Mouse (Mus musculus) G1E-ER4 (cell line): ENCODE results near the gene Krtap4-8. TPM values are rescaled to one million over a fixed set of nuclear protein-coding genes. Genes with fewer than 3 reads are reported as not detected.
"Not testable (repeated sequence)": the region's sequence is repeated elsewhere in the genome, so short reads cannot be mapped to it uniquely, and the experiment has no call there.

ENCODE experiments used
- GATA1 ChIP-seq: IDR thresholded peaks from one replicate; pipeline ENCODE4 v1.8.0; 2012; ENCODE audit warnings: low read length, inconsistent platforms
- polyA plus RNA-seq: library from polyadenylated mRNA; stranded (reverse); fragments of >175 nt; gene quantifications from 2 replicates; pipeline ENCODE4 v1.2.3, GENCODE M21; 2012

The Krtap4-8 gene
- not detected in 2 replicates for polyA plus RNA-seq

DNA sequence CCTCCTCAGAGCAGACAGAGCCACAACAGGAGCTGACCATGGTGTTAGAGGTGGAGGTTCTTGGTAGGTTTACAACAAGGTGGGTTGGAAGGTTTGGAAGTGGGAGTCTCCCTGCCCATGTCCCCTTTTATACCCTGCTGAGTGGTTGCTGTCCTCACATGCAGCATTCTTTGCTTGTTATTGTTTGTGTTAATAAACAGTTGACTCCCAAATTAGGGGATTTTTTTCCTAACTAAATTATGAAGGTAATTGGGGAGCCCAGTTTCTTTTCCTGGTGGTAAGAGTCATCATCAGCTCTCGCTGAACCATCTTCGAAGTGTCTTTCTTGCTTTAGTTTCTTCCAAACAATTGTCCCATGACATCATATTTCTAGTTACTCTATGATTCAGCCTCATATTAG is at the start of gene Krtap4-8:
Krtap4-8 (minus strand) TSS at position 101 of the 400 bp plus-strand sequence.
- no peak for TF ChIP-seq GATA1

DNA sequence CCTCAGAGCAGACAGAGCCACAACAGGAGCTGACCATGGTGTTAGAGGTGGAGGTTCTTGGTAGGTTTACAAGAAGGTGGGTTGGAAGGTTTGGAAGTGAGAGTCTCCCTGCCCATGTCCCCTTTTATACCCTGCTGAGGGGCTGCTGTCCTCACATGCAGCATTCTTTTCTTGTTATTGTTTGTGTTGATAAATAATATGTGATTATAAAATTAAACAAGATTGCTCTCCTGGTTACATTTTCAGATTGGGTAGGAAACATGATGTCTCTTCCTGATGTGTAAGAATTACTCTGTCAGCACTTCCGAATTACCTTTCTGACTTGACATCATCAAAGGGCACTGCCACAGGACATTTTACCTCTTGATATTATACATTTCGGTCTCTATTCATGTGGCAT is 35.1 kb upstream of the Krtap4-8 start, which contains the start of gene Gm11564:
Gm11564 (minus strand) TSS at position 101 of the 400 bp plus-strand sequence.
- TF ChIP-seq GATA1 = not testable (repeated sequence)

DNA sequence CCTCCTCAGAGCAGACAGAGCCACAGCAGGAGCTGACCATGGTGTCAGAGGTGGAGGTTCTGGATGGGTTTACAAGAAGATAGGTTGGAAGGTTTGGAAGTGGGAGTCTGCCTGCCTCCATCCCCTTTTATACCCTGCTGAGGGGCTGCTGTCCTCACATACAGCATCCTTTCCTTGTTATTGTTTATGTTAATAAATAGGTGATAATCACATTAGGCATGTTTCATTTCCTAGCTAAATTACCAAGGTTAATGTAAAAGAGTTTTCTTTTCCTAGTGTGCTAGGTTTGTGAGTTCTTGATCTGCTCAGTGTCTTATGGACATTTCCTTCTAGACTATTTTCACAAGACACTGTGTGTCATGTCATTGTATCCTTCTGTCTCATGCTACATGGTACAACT is 29.3 kb upstream of the Krtap4-8 start, which contains the start of gene Krtap4-13:
Krtap4-13 (minus strand) TSS at position 101 of the 400 bp plus-strand sequence.
- not testable (repeated sequence) for TF ChIP-seq GATA1

DNA sequence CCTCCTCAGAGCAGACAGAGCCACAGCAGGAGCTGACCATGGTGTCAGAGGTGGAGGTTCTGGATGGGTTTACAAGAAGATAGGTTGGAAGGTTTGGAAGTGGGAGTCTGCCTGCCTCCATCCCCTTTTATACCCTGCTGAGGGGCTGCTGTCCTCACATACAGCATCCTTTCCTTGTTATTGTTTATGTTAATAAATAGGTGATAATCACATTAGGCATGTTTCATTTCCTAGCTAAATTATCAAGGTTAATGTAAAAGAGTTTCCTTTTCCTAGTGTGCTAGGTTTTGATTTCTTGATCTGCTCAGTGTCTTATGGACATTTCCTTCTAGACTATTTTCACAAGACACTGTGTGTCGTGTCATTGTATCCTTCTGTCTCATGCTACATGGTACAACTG is 23.8 kb upstream of the Krtap4-8 start, which contains the start of gene Gm11554:
Gm11554 (minus strand) TSS at position 101 of the 400 bp plus-strand sequence.
- not testable (repeated sequence) for TF ChIP-seq GATA1

DNA sequence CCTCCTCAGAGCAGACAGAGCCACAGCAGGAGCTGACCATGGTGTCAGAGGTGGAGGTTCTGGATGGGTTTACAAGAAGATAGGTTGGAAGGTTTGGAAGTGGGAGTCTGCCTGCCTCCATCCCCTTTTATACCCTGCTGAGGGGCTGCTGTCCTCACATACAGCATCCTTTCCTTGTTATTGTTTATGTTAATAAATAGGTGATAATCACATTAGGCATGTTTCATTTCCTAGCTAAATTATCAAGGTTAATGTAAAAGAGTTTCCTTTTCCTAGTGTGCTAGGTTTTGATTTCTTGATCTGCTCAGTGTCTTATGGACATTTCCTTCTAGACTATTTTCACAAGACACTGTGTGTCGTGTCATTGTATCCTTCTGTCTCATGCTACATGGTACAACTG is 18.3 kb upstream of the Krtap4-8 start, which contains the start of gene Gm11569:
Gm11569 (minus strand) TSS at position 101 of the 400 bp plus-strand sequence.
- TF ChIP-seq GATA1 = not testable (repeated sequence)

DNA sequence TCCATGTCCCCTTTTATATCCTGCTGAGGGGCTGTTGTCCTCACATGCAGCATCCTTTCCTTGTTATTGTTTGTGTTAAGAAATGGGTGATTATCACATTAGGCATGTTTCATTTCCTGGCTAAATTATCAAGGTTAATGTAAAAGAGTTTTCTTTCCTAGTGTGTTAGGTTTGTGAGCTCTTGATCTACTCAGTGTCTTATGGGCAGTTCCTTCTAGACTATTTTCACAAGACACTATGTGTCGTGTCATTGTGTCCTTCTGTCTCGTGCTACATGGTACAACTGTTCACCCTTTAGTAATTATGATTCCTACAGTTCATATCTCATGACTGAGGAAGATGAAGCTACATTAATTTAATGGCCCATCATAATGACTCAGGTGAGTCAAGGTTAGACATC is 12.9 kb upstream of the Krtap4-8 start, which contains the start of gene Gm11596:
Gm11596 (minus strand) TSS at position 101 of the 400 bp plus-strand sequence.
- no peak for TF ChIP-seq GATA1

DNA sequence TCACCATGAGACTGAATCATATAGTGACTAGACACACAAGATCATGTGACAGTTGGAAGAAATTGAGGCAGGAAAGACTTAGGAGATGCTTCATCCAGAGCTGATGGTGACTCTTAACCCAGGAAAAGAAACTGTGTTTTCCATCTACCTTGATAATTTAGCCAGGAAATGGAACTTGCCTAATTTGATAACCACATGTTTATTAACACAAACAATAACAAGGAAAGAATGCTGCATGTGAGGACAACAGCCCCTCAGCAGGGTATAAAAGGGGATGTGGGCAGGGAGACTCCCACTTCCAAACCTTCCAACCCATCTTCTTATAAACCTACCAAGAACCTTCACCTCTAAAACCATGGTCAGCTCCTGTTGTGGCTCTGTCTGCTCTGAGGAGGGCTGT is 4.4 kb upstream of the Krtap4-8 start, which contains the start of gene Krtap4-9:
Krtap4-9 (plus strand) TSS at position 301 of the 400 bp plus-strand sequence.
- TF ChIP-seq GATA1 = not testable (repeated sequence)

DNA sequence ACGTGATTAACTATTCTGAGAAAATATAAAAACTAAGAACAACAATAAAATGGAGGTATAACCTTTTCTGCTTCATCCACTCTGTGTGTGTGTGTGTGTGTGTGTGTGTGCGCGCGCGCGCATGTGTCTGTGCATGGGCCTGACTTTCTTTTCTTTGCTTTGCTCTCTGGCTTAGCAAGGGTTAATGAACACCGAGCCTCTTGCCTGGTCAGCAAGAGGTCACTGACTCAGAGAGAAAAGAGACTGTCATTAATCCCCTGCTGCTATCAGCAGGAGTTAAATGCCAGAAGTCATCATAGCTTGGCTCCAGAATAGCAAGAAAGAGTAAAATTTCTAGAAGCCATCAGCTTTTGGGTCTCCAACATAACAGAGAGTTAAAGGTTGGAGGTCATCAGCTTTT is 2.1 kb downstream of the Krtap4-8 start:
- TF ChIP-seq GATA1 = no peak

DNA sequence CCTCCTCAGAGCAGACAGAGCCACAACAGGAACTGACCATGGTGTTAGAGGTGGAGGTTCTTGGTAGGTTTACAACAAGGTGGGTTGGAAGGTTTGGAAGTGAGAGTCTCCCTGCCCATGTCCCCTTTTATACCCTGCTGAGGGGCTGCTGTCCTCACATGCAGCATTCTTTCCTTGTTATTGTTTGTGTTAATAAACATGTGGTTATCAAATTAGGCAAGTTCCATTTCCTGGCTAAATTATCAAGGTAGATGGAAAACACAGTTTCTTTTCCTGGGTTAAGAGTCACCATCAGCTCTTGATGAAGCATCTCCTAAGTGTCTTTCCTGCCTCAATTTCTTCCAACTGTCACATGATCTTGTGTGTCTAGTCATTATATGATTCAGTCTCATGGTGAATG is 7.7 kb downstream of the Krtap4-8 start, which contains the start of gene Gm11595:
Gm11595 (minus strand) TSS at position 101 of the 400 bp plus-strand sequence.
- TF ChIP-seq GATA1 = not testable (repeated sequence)

DNA sequence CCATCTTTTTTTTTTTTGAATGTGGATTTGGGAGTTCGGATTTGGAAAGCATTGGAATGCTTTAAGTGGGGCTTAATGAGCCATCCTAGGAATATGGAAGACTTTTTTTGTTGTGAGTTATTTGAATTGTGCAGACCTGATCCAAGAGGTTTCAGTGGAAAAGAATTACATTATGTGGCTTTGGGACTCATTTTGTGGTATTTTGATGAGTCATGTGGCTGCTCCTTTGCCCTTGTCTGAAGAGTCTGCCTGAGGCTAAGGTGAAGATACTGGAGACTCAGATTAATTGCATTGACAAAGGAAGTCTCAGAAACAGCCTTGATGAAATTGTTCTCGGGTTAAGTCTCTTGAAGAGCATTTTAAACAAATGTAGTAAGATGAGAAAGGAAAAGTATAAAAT is 12.1 kb downstream of the Krtap4-8 start:
- TF ChIP-seq GATA1 = no peak

DNA sequence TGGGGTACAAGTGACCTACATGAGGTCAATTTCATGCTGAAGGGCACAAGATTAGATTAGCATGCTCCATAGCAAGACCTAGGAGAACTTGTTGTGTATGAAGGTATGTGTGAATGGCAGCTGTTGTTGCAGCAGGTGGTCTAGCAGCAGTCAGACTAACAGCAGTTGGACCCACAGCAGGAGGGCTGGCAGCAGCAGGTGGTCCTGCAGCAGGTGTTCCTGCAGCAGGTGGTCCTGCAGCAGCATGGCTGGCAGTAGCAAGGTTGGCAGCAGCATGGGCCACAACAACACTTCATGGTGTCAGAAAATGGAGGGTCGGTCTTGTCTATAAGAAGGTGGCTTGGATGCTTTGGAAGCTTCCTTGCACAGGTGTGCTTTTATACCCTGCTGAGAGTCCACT is 21.6 kb downstream of the Krtap4-8 start:
- no peak for TF ChIP-seq GATA1

DNA sequence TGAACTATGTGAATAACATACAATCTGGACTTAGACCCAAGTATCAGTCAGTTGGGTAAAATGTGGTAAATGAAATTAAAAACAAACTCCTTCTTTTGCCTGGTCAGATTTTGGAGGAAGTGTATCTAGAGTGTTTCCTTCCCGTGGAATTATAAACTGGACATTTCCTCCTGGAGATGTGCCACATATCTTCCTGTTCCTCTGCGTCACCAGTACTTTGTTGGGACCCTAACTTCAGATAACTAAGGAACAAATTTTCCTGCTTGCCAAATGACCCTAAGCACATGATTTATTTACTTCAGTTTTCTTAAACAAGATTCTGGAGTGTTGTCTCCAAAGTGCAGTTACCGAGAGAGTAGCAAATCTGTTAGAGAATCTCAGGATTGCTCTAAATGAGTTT is 36.5 kb downstream of the Krtap4-8 start:
- no peak for TF ChIP-seq GATA1

DNA sequence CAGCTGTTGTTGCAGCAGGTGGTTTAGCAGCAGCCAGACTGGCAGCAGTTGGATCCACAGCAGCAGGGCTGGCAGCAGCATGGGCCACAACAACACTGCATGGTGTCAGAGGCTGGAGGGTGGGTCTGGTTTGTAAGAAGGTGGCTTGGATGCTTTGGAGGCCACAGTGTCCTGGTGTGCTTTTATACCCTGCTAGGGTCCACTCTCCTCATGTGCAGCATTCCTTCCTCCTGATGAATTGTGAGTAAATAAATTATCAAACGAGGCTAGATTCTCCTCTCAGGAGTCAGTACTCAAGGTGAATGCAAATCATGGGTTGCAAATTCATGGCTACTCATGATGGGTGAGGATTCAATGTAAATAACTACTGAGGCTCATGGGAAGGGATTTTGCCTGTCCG is 46.3 kb downstream of the Krtap4-8 start, which contains the start of gene Gm14180:
Gm14180 (minus strand) TSS at position 101 of the 400 bp plus-strand sequence.
- no peak for TF ChIP-seq GATA1

Other genes starting within 250 kb of the Krtap4-8 start
- gene Krt40, start 237.5 kb downstream of the Krtap4-8 start, polyA plus RNA-seq = not detected in 2 replicates
- not detected in 2 replicates for gene Krtap3-3, start 229.8 kb downstream of the Krtap4-8 start, polyA plus RNA-seq
- not detected in 2 replicates for gene Krtap3-2, start 223.9 kb downstream of the Krtap4-8 start, polyA plus RNA-seq
- gene Gm11939, start 221.2 kb downstream of the Krtap4-8 start, polyA plus RNA-seq = not detected in 2 replicates
- gene Krtap3-1, start 214.1 kb downstream of the Krtap4-8 start, polyA plus RNA-seq = not detected in 2 replicates
- gene Krtap1-5, start 199.7 kb downstream of the Krtap4-8 start, polyA plus RNA-seq = not detected in 2 replicates
- gene Krtap1-4, start 197.1 kb downstream of the Krtap4-8 start, polyA plus RNA-seq = not detected in 2 replicates
- gene Krtap1-3, start 189.4 kb downstream of the Krtap4-8 start, polyA plus RNA-seq = not detected in 2 replicates
- gene Krtap9-3, start 182.6 kb downstream of the Krtap4-8 start, polyA plus RNA-seq = not detected in 2 replicates
- gene Gm11938, start 177.4 kb downstream of the Krtap4-8 start, polyA plus RNA-seq = not detected in 2 replicates
- not detected in 2 replicates for gene Gm11937, start 170.5 kb downstream of the Krtap4-8 start, polyA plus RNA-seq
- not detected in 2 replicates for gene Krtap2-4, start 165.9 kb downstream of the Krtap4-8 start, polyA plus RNA-seq
- not detected in 2 replicates for gene Gm11562, start 160.3 kb downstream of the Krtap4-8 start, polyA plus RNA-seq
- not detected in 2 replicates for gene Krtap4-1, start 152.5 kb downstream of the Krtap4-8 start, polyA plus RNA-seq
- gene Krtap4-2, start 145.6 kb downstream of the Krtap4-8 start, polyA plus RNA-seq = not detected in 2 replicates
- gene Krtap4-7, start 136.6 kb downstream of the Krtap4-8 start, polyA plus RNA-seq = not detected in 2 replicates
- gene Gm11555, start 130.5 kb downstream of the Krtap4-8 start, polyA plus RNA-seq = not detected in 2 replicates
- not detected in 2 replicates for gene Gm11563, start 121.7 kb downstream of the Krtap4-8 start, polyA plus RNA-seq
- not detected in 2 replicates for gene Krtap4-6, start 114.7 kb downstream of the Krtap4-8 start, polyA plus RNA-seq
- not detected in 2 replicates for gene Gm14190, start 90.0 kb downstream of the Krtap4-8 start, polyA plus RNA-seq
- gene Gm14180, start 46.4 kb downstream of the Krtap4-8 start, polyA plus RNA-seq = not detected in 2 replicates
- gene Gm11595, start 7.8 kb downstream of the Krtap4-8 start, polyA plus RNA-seq = not detected in 2 replicates
- gene Krtap4-9, start 4.5 kb upstream of the Krtap4-8 start, polyA plus RNA-seq = not detected in 2 replicates
- gene Gm11596, start 12.8 kb upstream of the Krtap4-8 start, polyA plus RNA-seq = not detected in 2 replicates
- gene Gm11569, start 18.2 kb upstream of the Krtap4-8 start, polyA plus RNA-seq = not detected in 2 replicates
- gene Gm11554, start 23.7 kb upstream of the Krtap4-8 start, polyA plus RNA-seq = not detected in 2 replicates
- gene Krtap4-13, start 29.2 kb upstream of the Krtap4-8 start, polyA plus RNA-seq = not detected in 2 replicates
- not detected in 2 replicates for gene Gm11564, start 35.0 kb upstream of the Krtap4-8 start, polyA plus RNA-seq
- gene 2300003K06Rik, start 57.4 kb upstream of the Krtap4-8 start, polyA plus RNA-seq = not detected in 2 replicates
- not detected in 2 replicates for gene Krtap4-16, start 70.9 kb upstream of the Krtap4-8 start, polyA plus RNA-seq
- gene Gm11568, start 77.2 kb upstream of the Krtap4-8 start, polyA plus RNA-seq = not detected in 2 replicates
- gene Gm11559, start 83.8 kb upstream of the Krtap4-8 start, polyA plus RNA-seq = not detected in 2 replicates
- not detected in 2 replicates for gene Krtap9-1, start 92.7 kb upstream of the Krtap4-8 start, polyA plus RNA-seq
- gene Gm11567, start 98.5 kb upstream of the Krtap4-8 start, polyA plus RNA-seq = not detected in 2 replicates
- gene Krtap31-1, start 127.2 kb upstream of the Krtap4-8 start, polyA plus RNA-seq = not detected in 2 replicates
- gene Gm11565, start 134.0 kb upstream of the Krtap4-8 start, polyA plus RNA-seq = not detected in 2 replicates
- gene Krtap31-2, start 155.6 kb upstream of the Krtap4-8 start, polyA plus RNA-seq = not detected in 2 replicates
- gene Krtap9-5, start 167.8 kb upstream of the Krtap4-8 start, polyA plus RNA-seq = not detected in 2 replicates
- not detected in 2 replicates for gene Krtap29-1, start 198.3 kb upstream of the Krtap4-8 start, polyA plus RNA-seq
- not detected in 2 replicates for gene Krtap16-1, start 205.9 kb upstream of the Krtap4-8 start, polyA plus RNA-seq
- gene Krtap17-1, start 213.3 kb upstream of the Krtap4-8 start, polyA plus RNA-seq = not detected in 2 replicates
- gene Krt33a, start 235.5 kb upstream of the Krtap4-8 start, polyA plus RNA-seq = not detected in 2 replicates
- gene Krt33b, start 249.2 kb upstream of the Krtap4-8 start, polyA plus RNA-seq = not detected in 2 replicates